Mouse (Mus musculus) liver, adult 2 months (tissue): ENCODE results near the gene Gpr171. TPM values are rescaled to one million over a fixed set of nuclear protein-coding genes. Genes with fewer than 3 reads are reported as not detected.
A peak's percentile ranks its signal among the peaks of the same experiment; 100 is the strongest.

Experiments
- DNase-seq: peaks from one replicate; pipeline ENCODE4 v3.0.0-alpha.2; 2011; ENCODE audit warnings: low read depth, low spot score; ENCODE audit errors: extremely low read depth
- H3K27ac ChIP-seq: fragments of 200-500 bp; replicated peaks from 2 replicates; pipeline ENCODE4 v1.5.1; 2012; ENCODE audit warnings: low read depth, mild to moderate bottlenecking, control low read depth, inconsistent platforms, low read length; ENCODE audit not compliant: insufficient read depth
- H3K27me3 ChIP-seq: fragments of 200-500 bp; 2 replicates; pipeline ENCODE4 v1.6.1; 2012; ENCODE audit warnings: mild to moderate bottlenecking, moderate library complexity, low read length, inconsistent platforms; ENCODE audit not compliant: control insufficient read depth, insufficient read depth
- H3K36me3 ChIP-seq: fragments of 200-500 bp; 2 replicates; pipeline ENCODE4 v1.6.1; 2012; ENCODE audit warnings: low read length, inconsistent platforms; ENCODE audit not compliant: control insufficient read depth, insufficient read depth
- H3K4me1 ChIP-seq: fragments of 200-500 bp; 2 replicates; pipeline ENCODE4 v1.6.1; 2011; ENCODE audit warnings: low read length; ENCODE audit not compliant: control insufficient read depth, insufficient read depth
- H3K4me3 ChIP-seq: fragments of 200-500 bp; 2 replicates; pipeline ENCODE4 v1.5.1; 2011; ENCODE audit warnings: low read depth, mild to moderate bottlenecking, control low read depth, low read length, moderate library complexity; ENCODE audit not compliant: insufficient read depth
- H3K79me2 ChIP-seq: fragments of 200-500 bp; 2 replicates; pipeline ENCODE4 v1.6.1; 2012; ENCODE audit warnings: inconsistent platforms, mild to moderate bottlenecking, low read length, moderate library complexity; ENCODE audit not compliant: control insufficient read depth, insufficient read depth
- H3K9ac ChIP-seq: fragments of 200-500 bp; 2 replicates; pipeline ENCODE4 v1.6.1; 2012; ENCODE audit warnings: low read depth, mild to moderate bottlenecking, control low read depth, inconsistent platforms, low read length
- CTCF ChIP-seq: fragments of 200-500 bp; IDR thresholded peaks from 2 replicates; pipeline ENCODE4 v1.5.1; 2011; ENCODE audit warnings: low read depth, low read length, control low read depth
- POLR2A ChIP-seq: fragments of 200-500 bp; IDR thresholded peaks from 2 replicates; pipeline ENCODE4 v1.6.1; 2011; ENCODE audit warnings: low read length, control low read depth; ENCODE audit not compliant: insufficient read depth; ENCODE audit errors: extremely low read depth
- WGBS: fragments of 180-500 bp; shearing (Covaris S2); methylation state at CpG from one replicate; pipeline ENCODE4 v1.1.7; 2018; 5-methylcytosine and 5-hydroxymethylcytosine counted together
- polyA plus RNA-seq: library from polyadenylated mRNA; depleted of rRNA; stranded (reverse); fragments of >200 nt; gene quantifications from 2 replicates; pipeline ENCODE4 v1.2.3, GENCODE M21; 2012
- total RNA-seq: library from RNA; depleted of rRNA; stranded (reverse); fragments of >200 nt; gene quantifications from 2 replicates; pipeline ENCODE4 v1.2.3, GENCODE M21; 2014

Gpr171 gene
- total and polyA plus RNA-seq, 2 experiments: 0.09 to 0.28 TPM

DNA sequence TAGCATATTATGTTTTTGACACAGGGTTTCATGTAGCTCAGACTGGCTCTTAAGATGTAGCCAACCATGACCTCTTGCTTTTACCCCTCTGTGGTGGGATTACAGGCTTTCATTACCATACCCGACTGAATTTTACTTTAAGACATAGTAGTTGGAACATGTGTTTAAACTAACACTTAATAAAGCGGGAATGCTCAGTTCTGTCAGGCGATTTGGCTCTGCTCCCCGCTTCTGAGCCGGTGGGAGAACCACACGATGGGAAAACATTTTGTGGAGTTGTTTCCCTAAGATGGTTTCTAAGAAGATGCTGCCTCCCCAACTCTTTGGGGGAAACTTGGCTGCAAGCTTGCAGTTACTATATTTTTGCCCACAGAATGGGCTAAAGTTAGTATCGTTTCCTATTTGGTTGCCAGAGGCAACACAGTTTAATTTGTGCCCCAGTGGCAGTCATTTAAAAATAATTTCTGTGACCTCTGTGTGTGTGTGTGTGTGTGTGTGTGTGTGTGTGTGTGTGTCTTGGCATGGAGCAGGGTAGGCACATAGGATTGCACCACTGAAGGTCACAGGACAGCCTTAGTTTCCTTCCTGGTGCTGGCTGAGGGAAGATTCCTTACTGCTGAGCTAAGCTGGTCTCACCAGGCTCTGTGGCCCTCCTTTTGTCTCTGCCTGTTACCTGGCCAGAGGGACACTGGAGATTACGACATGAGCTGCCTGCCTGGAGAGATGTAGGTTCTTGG lies 34.9 kb downstream of the Gpr171 start:
- Histone ChIP-seq H3K27ac (no peak overlapping the region), H3K9ac (no peak overlapping the region), H3K4me1 (no peaks in the 10 kb centered on the region), H3K36me3 (no peaks in the 10 kb centered on the region), H3K79me2 (no peaks in the 10 kb centered on the region), H3K4me3 (no peak overlapping the region), H3K27me3 (no peaks in the 10 kb centered on the region)
- TF ChIP-seq POLR2A: no peak
- TF ChIP-seq CTCF: no peak
- 77% methylated on average over 8 of the region's 8 CpGs for WGBS
- DNase-seq: peak; percentile 15

DNA sequence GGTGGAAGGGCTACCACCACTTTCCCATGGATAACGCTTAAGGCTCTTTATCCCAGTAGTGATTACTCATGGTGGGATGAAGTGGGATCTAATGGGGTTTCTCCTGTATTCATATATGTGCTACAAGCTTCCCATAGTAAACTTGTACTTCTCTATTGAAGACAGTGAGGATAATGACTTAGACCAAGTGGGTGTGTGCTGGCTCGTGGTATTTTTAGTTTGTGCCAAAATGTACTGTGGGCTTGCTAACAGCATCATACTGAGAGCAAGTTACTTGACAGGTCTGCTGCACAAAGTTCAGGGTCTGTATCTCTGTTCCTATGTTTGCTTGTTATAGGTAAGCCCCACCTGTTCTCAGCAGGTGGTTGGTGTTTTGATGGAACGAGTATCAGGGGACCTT lies 35.7 kb downstream of the Gpr171 start:
- H3K79me2 ChIP-seq: no peaks in the 10 kb centered on the region

DNA sequence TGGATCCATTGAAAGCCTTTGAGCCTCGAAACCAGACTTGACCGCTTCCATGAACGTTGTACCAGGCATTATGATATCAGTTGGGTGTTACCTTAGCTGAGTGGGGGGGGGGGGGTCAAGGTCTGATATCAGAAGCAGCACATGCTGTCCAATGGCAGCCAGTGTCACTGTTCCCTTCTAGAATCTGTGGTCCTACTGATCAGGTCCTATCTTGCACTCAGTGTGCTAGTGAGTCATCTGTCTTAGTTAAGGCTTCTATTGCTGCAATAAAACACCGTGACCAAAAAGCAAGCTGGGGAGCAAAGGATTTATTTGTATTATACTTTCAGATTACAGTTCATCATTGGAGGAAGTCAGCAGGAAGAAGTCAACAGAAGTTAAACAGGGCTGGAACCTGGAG lies 38.2 kb downstream of the Gpr171 start:
- no peaks in the 10 kb centered on the region for H3K27me3 ChIP-seq

More for the DNA sequence above, 35.7 kb downstream of the Gpr171 start:
- H3K36me3 ChIP-seq: no peaks in the 10 kb centered on the region
- H3K4me3 ChIP-seq: no peak overlapping the region
- 88% methylated on average over 3 of the region's 3 CpGs for WGBS
- H3K4me1 ChIP-seq: no peaks in the 10 kb centered on the region
- no peaks in the 10 kb centered on the region for H3K27me3 ChIP-seq
- no peak for TF ChIP-seq POLR2A
- no peak for TF ChIP-seq CTCF
- no peak overlapping the region for H3K9ac ChIP-seq
- no peak for DNase-seq
- no peak overlapping the region for H3K27ac ChIP-seq

DNA sequence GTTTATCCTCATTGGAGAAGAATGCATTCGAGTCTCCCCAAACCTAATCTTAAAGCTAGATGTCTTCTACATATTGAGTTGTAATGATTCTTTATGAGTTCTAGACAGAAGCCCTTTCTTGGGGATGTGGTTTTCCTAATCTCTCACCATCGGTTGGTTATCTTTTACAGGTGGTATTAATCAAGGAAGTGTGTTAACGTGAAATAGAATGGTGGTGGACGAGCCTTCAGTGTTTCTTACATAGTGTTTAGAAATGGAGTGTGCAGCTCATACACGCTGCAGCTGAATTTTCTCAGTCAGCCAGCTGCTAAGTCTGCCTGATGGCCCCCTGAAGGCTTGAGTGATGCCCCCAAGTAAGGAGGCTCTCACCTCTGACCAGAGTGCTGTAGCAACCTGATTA lies 39.5 kb downstream of the Gpr171 start:
- no peaks in the 10 kb centered on the region for H3K36me3 ChIP-seq
- H3K9ac ChIP-seq: no peak overlapping the region
- no peak for TF ChIP-seq POLR2A
- no peak for TF ChIP-seq CTCF
- no peak overlapping the region for H3K4me3 ChIP-seq
- no peaks in the 10 kb centered on the region for H3K79me2 ChIP-seq
- no peaks in the 10 kb centered on the region for H3K27me3 ChIP-seq
- no peak for DNase-seq
- WGBS: 78% methylated on average over 5 of the region's 5 CpGs
- H3K4me1 ChIP-seq: no peaks in the 10 kb centered on the region
- H3K27ac ChIP-seq: no peak overlapping the region

More for the DNA sequence above, 38.2 kb downstream of the Gpr171 start:
- Histone ChIP-seq H3K36me3 (no peaks in the 10 kb centered on the region), H3K27ac (no peak overlapping the region), H3K4me3 (no peak overlapping the region), H3K79me2 (no peaks in the 10 kb centered on the region), H3K4me1 (no peaks in the 10 kb centered on the region), H3K9ac (no peak overlapping the region)
- TF ChIP-seq CTCF: no peak
- no peak for TF ChIP-seq POLR2A
- no peak for DNase-seq
- WGBS: 84% methylated on average over 4 of the region's 4 CpGs

DNA sequence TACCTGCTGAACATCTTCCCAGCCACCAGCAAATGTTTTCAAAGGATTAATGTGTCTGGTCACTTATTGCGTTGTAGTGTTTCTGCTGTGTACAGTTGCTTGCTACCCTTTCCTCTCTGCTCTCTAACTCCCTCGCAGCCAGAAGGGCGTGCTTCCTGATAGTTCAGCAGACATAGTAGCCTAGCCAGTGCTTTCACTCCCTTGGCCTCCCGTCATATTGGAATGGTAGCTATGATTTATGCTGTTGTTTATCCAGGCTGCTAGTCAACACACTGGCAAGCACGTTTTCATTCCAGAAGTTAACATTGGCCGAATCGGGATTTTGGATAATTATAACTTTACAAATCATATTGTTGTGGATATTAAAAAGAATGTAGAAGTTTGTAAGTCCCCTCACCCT lies 41.5 kb downstream of the Gpr171 start:
- Histone ChIP-seq H3K4me3 (no peak overlapping the region), H3K9ac (no peak overlapping the region), H3K4me1 (no peaks in the 10 kb centered on the region), H3K36me3 (no peaks in the 10 kb centered on the region), H3K27ac (no peak overlapping the region), H3K27me3 (no peaks in the 10 kb centered on the region), H3K79me2 (no peaks in the 10 kb centered on the region)
- WGBS: 82% methylated on average over 7 of the region's 7 CpGs
- DNase-seq: no peak
- TF ChIP-seq POLR2A: no peak
- TF ChIP-seq CTCF: no peak

DNA sequence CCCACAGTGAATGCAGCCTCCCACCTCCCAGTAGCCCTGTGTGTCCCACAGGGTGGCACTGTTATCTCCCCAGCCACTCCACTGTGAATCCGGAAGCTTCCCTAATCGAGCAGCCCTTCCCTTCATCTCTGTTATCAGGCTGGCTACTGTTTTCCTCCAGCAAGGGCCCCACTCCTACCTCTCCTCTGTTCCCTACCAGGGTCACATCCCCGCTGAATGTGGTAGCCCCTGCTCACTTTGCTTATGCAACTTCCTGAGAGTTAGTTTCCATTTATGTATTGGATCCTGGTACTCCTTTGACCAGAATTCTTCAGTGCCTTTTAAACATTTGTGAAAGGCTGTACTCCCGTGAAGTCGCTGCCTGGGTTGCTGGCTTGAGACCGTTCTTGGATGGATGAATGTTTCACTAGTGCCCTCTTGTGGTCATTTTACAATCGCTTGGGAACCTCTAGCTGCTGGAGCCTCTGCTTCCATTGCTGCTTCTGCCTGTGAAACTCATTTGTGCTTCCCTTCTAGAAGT lies 42.5 kb downstream of the Gpr171 start:
- Histone ChIP-seq H3K79me2 (no peaks in the 10 kb centered on the region), H3K27me3 (no peaks in the 10 kb centered on the region), H3K36me3 (no peaks in the 10 kb centered on the region), H3K4me1 (no peaks in the 10 kb centered on the region), H3K27ac (no peak overlapping the region), H3K9ac (no peak overlapping the region), H3K4me3 (no peak overlapping the region)
- WGBS: 5% methylated on average over 7 of the region's 7 CpGs
- TF ChIP-seq CTCF (peak; percentile 66), POLR2A (no peak)
- DNase-seq: peak; percentile 59
